Mouse (Mus musculus): Measurements from ENCODE around the gene Npr2. TPM values are rescaled to one million over a fixed set of nuclear protein-coding genes. Genes with fewer than 3 reads are reported as not detected.

Gene Npr2
- polyA plus RNA-seq (2012; rRNA removed): 115 and 129 TPM in 2 replicates

- peak within 1 kb of the TSS; percentile 83 for H3K4me3 ChIP-seq (ENCODE audit: insufficient read depth, low read length)
- no peaks in the 10 kb centered on the region for H3K4me1 ChIP-seq (ENCODE audit: control insufficient read depth, insufficient read depth, low read length)
- TF ChIP-seq CTCF (IDR thresholded peaks at IDR 0.05; ENCODE audit: extremely low read depth, insufficient read depth, low read length) (no peak), POLR2A (IDR thresholded peaks at IDR 0.05; ENCODE audit: extremely low read depth, insufficient read depth, low read length) (no peak)
- peak within 1 kb of the TSS; percentile 82; the same call in 1 of the 2 replicates for H3K27ac ChIP-seq (ENCODE audit: insufficient read depth, low read length)
Observed at GRCm38 (mm10) chr4:43631046-43631955, at the start of gene Npr2. TSS of gene Npr2 (plus strand) at chr4:43631935.

- no peak overlapping the region for H3K27ac ChIP-seq (ENCODE audit: insufficient read depth, low read length)
- TF ChIP-seq POLR2A (IDR thresholded peaks at IDR 0.05; ENCODE audit: extremely low read depth, insufficient read depth, low read length) (no peak), CTCF (IDR thresholded peaks at IDR 0.05; ENCODE audit: extremely low read depth, insufficient read depth, low read length) (no peak)
- H3K4me3 ChIP-seq (ENCODE audit: insufficient read depth, low read length): no peak overlapping the region
- peaks cover 2% of the 10 kb centered on the region for H3K4me1 ChIP-seq (ENCODE audit: control insufficient read depth, insufficient read depth, low read length)
Observed at GRCm38 (mm10) chr4:43582241-43582640, 49.5 kb upstream of the Npr2 start.

GRCm38 (mm10) chr4:43583421-43583820 is 48.3 kb upstream of the Npr2 start:
- no peak overlapping the region for H3K4me3 ChIP-seq (ENCODE audit: insufficient read depth, low read length)
- no peak overlapping the region for H3K27ac ChIP-seq (ENCODE audit: insufficient read depth, low read length)
- TF ChIP-seq POLR2A (IDR thresholded peaks at IDR 0.05; ENCODE audit: extremely low read depth, insufficient read depth, low read length): no peak
- TF ChIP-seq CTCF (IDR thresholded peaks at IDR 0.05; ENCODE audit: extremely low read depth, insufficient read depth, low read length): no peak
- H3K4me1 ChIP-seq (ENCODE audit: control insufficient read depth, insufficient read depth, low read length): peaks cover 2% of the 10 kb centered on the region

GRCm38 (mm10) chr4:43584444-43585416 is 47.0 kb upstream of the Npr2 start, which contains the start of gene Msmp:
TSS of gene Msmp (minus strand) at chr4:43584494.
- peaks cover 2% of the 10 kb centered on the region for H3K4me1 ChIP-seq (ENCODE audit: control insufficient read depth, insufficient read depth, low read length)
- no peak within 1 kb of the TSS for H3K27ac ChIP-seq (ENCODE audit: insufficient read depth, low read length)
- no peak within 1 kb of the TSS for H3K4me3 ChIP-seq (ENCODE audit: insufficient read depth, low read length)
- 0 out of 2 replicates have a peak, but pooled peaks have one; percentile 4 for TF ChIP-seq POLR2A (IDR thresholded peaks at IDR 0.05; ENCODE audit: extremely low read depth, insufficient read depth, low read length)
- TF ChIP-seq CTCF (IDR thresholded peaks at IDR 0.05; ENCODE audit: extremely low read depth, insufficient read depth, low read length): no peak

GRCm38 (mm10) chr4:43585682-43586081 is 46.1 kb upstream of the Npr2 start:
- Histone ChIP-seq H3K27ac (ENCODE audit: insufficient read depth, low read length) (no peak overlapping the region), H3K4me1 (ENCODE audit: control insufficient read depth, insufficient read depth, low read length) (no peaks in the 10 kb centered on the region), H3K4me3 (ENCODE audit: insufficient read depth, low read length) (no peak overlapping the region)
- TF ChIP-seq POLR2A (IDR thresholded peaks at IDR 0.05; ENCODE audit: extremely low read depth, insufficient read depth, low read length): no peak
- TF ChIP-seq CTCF (IDR thresholded peaks at IDR 0.05; ENCODE audit: extremely low read depth, insufficient read depth, low read length): no peak

GRCm38 (mm10) chr4:43586411-43586810 is 45.3 kb upstream of the Npr2 start:
- Histone ChIP-seq H3K4me1 (ENCODE audit: control insufficient read depth, insufficient read depth, low read length) (no peaks in the 10 kb centered on the region), H3K4me3 (ENCODE audit: insufficient read depth, low read length) (no peak overlapping the region), H3K27ac (ENCODE audit: insufficient read depth, low read length) (no peak overlapping the region)
- TF ChIP-seq POLR2A (IDR thresholded peaks at IDR 0.05; ENCODE audit: extremely low read depth, insufficient read depth, low read length) (no peak), CTCF (IDR thresholded peaks at IDR 0.05; ENCODE audit: extremely low read depth, insufficient read depth, low read length) (no peak)

GRCm38 (mm10) chr4:43587681-43588080 is 44.1 kb upstream of the Npr2 start:
- Histone ChIP-seq H3K4me3 (ENCODE audit: insufficient read depth, low read length) (no peak overlapping the region), H3K4me1 (ENCODE audit: control insufficient read depth, insufficient read depth, low read length) (no peaks in the 10 kb centered on the region), H3K27ac (ENCODE audit: insufficient read depth, low read length) (no peak overlapping the region)
- TF ChIP-seq POLR2A (IDR thresholded peaks at IDR 0.05; ENCODE audit: extremely low read depth, insufficient read depth, low read length): no peak
- TF ChIP-seq CTCF (IDR thresholded peaks at IDR 0.05; ENCODE audit: extremely low read depth, insufficient read depth, low read length): no peak

- H3K4me1 ChIP-seq (ENCODE audit: control insufficient read depth, insufficient read depth, low read length): no peaks in the 10 kb centered on the region
- no peak overlapping the region for H3K27ac ChIP-seq (ENCODE audit: insufficient read depth, low read length)
- no peak overlapping the region for H3K4me3 ChIP-seq (ENCODE audit: insufficient read depth, low read length)
- TF ChIP-seq POLR2A (IDR thresholded peaks at IDR 0.05; ENCODE audit: extremely low read depth, insufficient read depth, low read length) (no peak), CTCF (IDR thresholded peaks at IDR 0.05; ENCODE audit: extremely low read depth, insufficient read depth, low read length) (no peak)
Observed at GRCm38 (mm10) chr4:43591543-43591942, 40.2 kb upstream of the Npr2 start.

GRCm38 (mm10) chr4:43591961-43592360 is 39.8 kb upstream of the Npr2 start:
- no peaks in the 10 kb centered on the region for H3K4me1 ChIP-seq (ENCODE audit: control insufficient read depth, insufficient read depth, low read length)
- no peak overlapping the region for H3K4me3 ChIP-seq (ENCODE audit: insufficient read depth, low read length)
- TF ChIP-seq POLR2A (IDR thresholded peaks at IDR 0.05; ENCODE audit: extremely low read depth, insufficient read depth, low read length): no peak
- no peak for TF ChIP-seq CTCF (IDR thresholded peaks at IDR 0.05; ENCODE audit: extremely low read depth, insufficient read depth, low read length)
- no peak overlapping the region for H3K27ac ChIP-seq (ENCODE audit: insufficient read depth, low read length)
